Mouse (Mus musculus): ENCODE data around the gene Gbf1.

DNA sequence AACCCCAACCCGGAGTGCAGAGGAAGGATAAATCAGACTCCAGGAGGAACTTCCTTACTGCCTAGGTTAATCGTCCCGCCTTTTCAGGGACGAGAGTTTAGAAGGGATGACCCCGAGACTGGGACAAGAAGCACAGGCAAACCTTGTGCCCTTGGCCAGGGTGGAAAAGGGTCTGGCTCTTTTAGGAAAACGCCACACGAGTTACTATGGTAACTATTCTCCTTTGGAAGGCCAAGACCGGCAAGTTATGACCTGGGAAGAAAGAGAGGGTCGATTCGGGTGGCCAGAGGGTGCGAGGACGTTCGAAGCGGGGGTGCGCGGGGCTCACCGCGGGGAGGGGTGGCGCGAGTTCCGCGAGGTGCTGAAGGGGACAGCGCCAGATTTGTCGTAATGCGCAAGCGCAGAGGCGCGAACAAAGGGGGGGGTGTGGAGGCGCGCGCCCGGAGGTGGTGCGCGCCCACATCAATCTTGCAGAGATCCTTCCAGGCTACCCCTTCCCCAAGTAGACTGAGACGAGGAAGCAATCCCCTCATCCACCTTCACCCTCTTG is 174.5 kb downstream of the Gbf1 start, which contains the start of gene Psd:
- TF ChIP-seq CTCF (IDR thresholded peaks at IDR 0.05; ENCODE audit: low read depth, low read length) = no peak
- no peak for TF ChIP-seq POLR2A (IDR thresholded peaks at IDR 0.05; ENCODE audit: borderline replicate concordance, low read depth, low read length)

All from bone marrow macrophage, adult 2 months (primary cell).